11 mouse cellular contexts compared by ENCODE assay signal in the genomic region with DNA sequence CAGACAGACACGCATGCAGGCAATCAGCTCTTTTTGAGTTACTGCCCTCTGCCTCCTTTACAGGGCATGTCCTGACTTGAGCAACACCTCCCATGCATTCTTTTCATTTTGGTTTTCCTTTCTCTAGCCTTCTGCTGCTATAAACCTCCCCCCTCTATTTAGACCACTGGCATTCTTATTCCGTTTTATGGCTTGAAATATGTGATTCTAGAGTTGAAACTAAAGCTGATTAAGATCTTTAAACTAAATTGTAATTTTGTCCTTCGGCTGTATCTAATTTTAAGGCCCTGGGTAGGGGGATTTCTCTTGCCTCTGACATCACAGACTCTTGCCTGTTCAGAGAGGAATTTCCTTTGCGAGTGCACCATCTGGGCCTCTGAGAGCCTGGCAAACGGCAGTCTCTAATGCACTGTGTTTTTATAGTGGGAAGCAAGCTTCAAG. TPM values are rescaled to one million over a fixed set of nuclear protein-coding genes. Genes with fewer than 3 reads are reported as not detected.
DNase-seq lines count a peak whose midpoint lies in the region; ATAC-seq and TF ChIP-seq lines count a peak whose summit lies in the region.
"Had no signal": no experiment of that assay in that cellular context is flagged by ENCODE, and none has a peak within 500 bp of the region (broad histone marks: within the 10 kb centered on the region; RNA-seq: fewer than 3 reads in every experiment).

No protein-coding gene starts in this region.

- no peak for TF ChIP-seq CTCF in lung, embryonic 14.5 days (IDR thresholded peaks at IDR 0.05; ENCODE audit: low read depth)
- TF ChIP-seq CTCF in cerebellum, adult 2 months (IDR thresholded peaks at IDR 0.05; ENCODE audit: borderline replicate concordance, insufficient read depth, low read depth, low read length), result no peak

- H3ac ChIP-seq in myocyte (ENCODE audit: control insufficient read depth, insufficient read length), result no peak overlapping the region

- H3K9me3 ChIP-seq in lung, embryonic 14.5 days (ENCODE audit: low read depth, low read length), result no peaks in the 10 kb centered on the region
- H3K9me3 ChIP-seq in embryonic facial prominence, embryonic 15.5 days (replicated peaks), result no peaks in the 10 kb centered on the region

- H3K4me2 ChIP-seq in lung, embryonic 14.5 days, result no peak overlapping the region
- H3K4me2 ChIP-seq in embryonic facial prominence, embryonic 15.5 days (replicated peaks), result no peak overlapping the region
- peak overlapping the region; percentile 44 for H3K4me2 ChIP-seq in myocyte (ENCODE audit: low read depth)

- H3K4me1 ChIP-seq in lung, embryonic 14.5 days (ENCODE audit: insufficient read depth), result peaks cover 5% of the 10 kb centered on the region; the same call in 1 of the 2 replicates
- H3K4me1 ChIP-seq in embryonic facial prominence, embryonic 15.5 days, result peaks cover 22% of the 10 kb centered on the region
- no peaks in the 10 kb centered on the region for H3K4me1 ChIP-seq in cerebellum, adult 2 months (ENCODE audit: control insufficient read depth, insufficient read depth, low read length)

- no peak; the same call in 1 of the 2 replicates for ATAC-seq in lung, embryonic 14.5 days (ENCODE audit: insufficient read depth)
- no peak for ATAC-seq in embryonic facial prominence, embryonic 15.5 days (ENCODE audit: insufficient number of reproducible peaks, low FRiP score, low TSS enrichment, low read depth)

- H3K27me3 ChIP-seq in lung, embryonic 14.5 days (ENCODE audit: insufficient read depth, low read length), result no peaks in the 10 kb centered on the region
- H3K27me3 ChIP-seq in embryonic facial prominence, embryonic 15.5 days, result no peaks in the 10 kb centered on the region
- no peaks in the 10 kb centered on the region for H3K27me3 ChIP-seq in myocyte (ENCODE audit: control insufficient read depth, insufficient read depth, insufficient read length)
- H3K27me3 ChIP-seq in cerebellum, adult 2 months (ENCODE audit: control insufficient read depth, insufficient read depth, low read length), result no peaks in the 10 kb centered on the region

- WGBS in lung, embryonic 14.5 days, result 36% methylated on average over 5 of the region's 5 CpGs
- 13% methylated on average over 5 of the region's 5 CpGs for WGBS in embryonic facial prominence, embryonic 15.5 days
- 58% methylated on average over 5 of the region's 5 CpGs for WGBS in cerebellum, adult 2 months

- peak; percentile 34 for DNase-seq in lung, embryonic 14.5 days
- DNase-seq in lung, postnatal 4 days, result no peak
- peak; percentile 64 for DNase-seq in adipocyte (ENCODE audit: low spot score)
- no peak for DNase-seq in adrenal gland, postnatal 36 days
- DNase-seq in cerebellum, adult 2 months, result no peak
- DNase-seq: cerebellum, adult 11 months; kidney, postnatal 36 days; right cerebral cortex, postnatal 14 days; thymus, adult 2 months had no signal

- H3K36me3 ChIP-seq in lung, embryonic 14.5 days (ENCODE audit: insufficient read depth), result no peaks in the 10 kb centered on the region
- no peaks in the 10 kb centered on the region for H3K36me3 ChIP-seq in embryonic facial prominence, embryonic 15.5 days
- H3K36me3 ChIP-seq in myocyte (ENCODE audit: control insufficient read depth, insufficient read depth), result no peaks in the 10 kb centered on the region

- no peak overlapping the region for H3K9ac ChIP-seq in lung, embryonic 14.5 days
- no peak overlapping the region for H3K9ac ChIP-seq in embryonic facial prominence, embryonic 15.5 days

- no peak overlapping the region for H3K4me3 ChIP-seq in lung, embryonic 14.5 days (ENCODE audit: low read depth, low read length)
- no peak overlapping the region for H3K4me3 ChIP-seq in embryonic facial prominence, embryonic 15.5 days (replicated peaks)
- H3K4me3 ChIP-seq in myocyte, result no peak overlapping the region
- H3K4me3 ChIP-seq in cerebellum, adult 2 months (replicated peaks; ENCODE audit: insufficient read depth, low read depth, low read length), result no peak overlapping the region

- TF ChIP-seq POLR2A in myocyte (IDR thresholded peaks at IDR 0.05; ENCODE audit: insufficient read length, low read depth), result no peak
- TF ChIP-seq POLR2A in cerebellum, adult 2 months (IDR thresholded peaks at IDR 0.05; ENCODE audit: borderline replicate concordance, insufficient read depth, low read length), result no peak

- H3K79me2 ChIP-seq in myocyte (ENCODE audit: control insufficient read depth, insufficient read depth), result no peaks in the 10 kb centered on the region

- no peak overlapping the region for H3K27ac ChIP-seq in lung, embryonic 14.5 days (ENCODE audit: low read depth)
- peak overlapping the region; percentile 69 for H3K27ac ChIP-seq in embryonic facial prominence, embryonic 15.5 days (replicated peaks)
- no peak overlapping the region for H3K27ac ChIP-seq in cerebellum, adult 2 months (ENCODE audit: insufficient read depth, low read length)

TF ChIP-seq in myocyte, 11 proteins besides CTCF, POLR2A, EP300 and RAD21:
- TF ChIP-seq MYOG (IDR thresholded peaks at IDR 0.05; ENCODE audit: control insufficient read depth in 1 of 3, insufficient read depth in 1 of 3, insufficient read length in 2 of 3, low read depth in 2 of 3) (no peak), MYOD1 (IDR thresholded peaks at IDR 0.05; ENCODE audit: control insufficient read depth in 1 of 3, insufficient read length in 2 of 3, low read depth in 2 of 3) (no peak), POLR2AphosphoS2 (IDR thresholded peaks at IDR 0.05; ENCODE audit: insufficient read length, low read depth) (no peak), SRF (IDR thresholded peaks at IDR 0.05; ENCODE audit: control insufficient read depth, insufficient read length, low read depth) (no peak), CEBPB (IDR thresholded peaks at IDR 0.05; ENCODE audit: insufficient read depth, poor library complexity, severe bottlenecking) (no peak), TCF3 (IDR thresholded peaks at IDR 0.05; ENCODE audit: insufficient read length, low read depth) (no peak), USF1 (IDR thresholded peaks at IDR 0.05; ENCODE audit: low read depth) (no peak), E2F4 (IDR thresholded peaks at IDR 0.05; ENCODE audit: insufficient read depth) (no peak), REST (IDR thresholded peaks at IDR 0.05; ENCODE audit: insufficient read depth, insufficient read length) (no peak), MAX (IDR thresholded peaks at IDR 0.05; ENCODE audit: low read depth) (no peak), TCF12 (IDR thresholded peaks at IDR 0.05; ENCODE audit: insufficient read depth, poor library complexity, severe bottlenecking) (no peak)

RNA-seq across cellular contexts. Expression of gene Lbh, which starts 48.0 kb away (rescaled TPM):
- polyA plus RNA-seq in lung, embryonic 14.5 days (2014; fragmentation: Nextera tagmentation; extraction: Ambion mirVana), result 6.4 and 6.8 TPM in 2 replicates
- 3.3 and 3.5 TPM in 2 replicates for polyA plus RNA-seq in embryonic facial prominence, embryonic 15.5 days (2015; fragmentation: Nextera tagmentation; extraction: Ambion mirVana)
- polyA plus RNA-seq in myocyte (2012; fragmentation: generic; extraction: Trizol), result 29.8 TPM
- 10 to 100 TPM; 24.2 to 29.8 TPM for total RNA-seq in adrenal gland, postnatal 36 days (2021)
- polyA plus RNA-seq in cerebellum, adult 2 months (2012; rRNA removed), result 42.9 and 50.2 TPM in 2 replicates

Comparison
In these comparisons a context has a peak if more than half of its experiments do, and no peak if none do; other contexts are left out.
1. DNase-seq: peak in lung, embryonic 14.5 days (single experiment) and adipocyte (single experiment); none in lung, postnatal 4 days (0 of 2), adrenal gland, postnatal 36 days (0 of 2) and cerebellum, adult 2 months (0 of 2).